Mouse (Mus musculus): ENCODE measurements around the gene Gm11555. TPM values are rescaled to one million over a fixed set of nuclear protein-coding genes. Genes with fewer than 3 reads are reported as not detected.
"Not testable (repeated sequence)": the region's sequence is repeated elsewhere in the genome, so short reads cannot be mapped to it uniquely, and the experiment has no call there.

Gm11555 gene
- total RNA-seq, 2 experiments from 2014 or later = not detected

- no peak for DNase-seq
- intact Hi-C loops (cut with DNase I) = no loop called here
Observed at GRCm38 (mm10) chr11:99609126-99609525, 40.9 kb downstream of the Gm11555 start.

DNA sequence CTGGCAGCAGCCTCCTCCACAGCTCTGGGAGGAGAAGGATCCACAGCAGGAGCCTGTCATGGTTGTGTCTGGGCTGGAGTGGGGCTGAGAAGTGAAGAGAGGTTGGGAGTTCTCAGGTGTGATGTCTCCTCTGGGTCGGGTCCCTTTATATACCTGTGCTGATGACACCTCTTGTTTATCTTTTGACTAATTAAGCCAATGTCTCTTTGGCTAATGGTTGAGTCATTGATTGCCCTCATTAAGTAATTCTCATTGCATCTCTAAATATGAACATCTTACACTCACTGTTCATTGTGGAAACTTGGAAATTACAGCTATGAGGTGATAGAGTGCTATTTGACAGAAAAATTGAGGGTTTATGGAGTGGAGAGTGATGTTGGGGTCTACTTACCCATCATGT, 46.8 kb downstream of the Gm11555 start, which contains the start of gene Gm11938:
Gene Gm11938 (minus strand): TSS at position 101 of the 400 bp plus-strand sequence.
- DNase-seq; intact Hi-C loops (cut with DNase I): not testable (repeated sequence)

Other genes with a start within 250 kb of the Gm11555 start
- gene Krt12, start 228.0 kb downstream of the Gm11555 start, total RNA-seq (2021) = 1 to 10 TPM; 1.2 to 1.7 TPM
- not detected for gene Krt20, start 212.1 kb downstream of the Gm11555 start, total RNA-seq (2021)
- gene Krt23, start 157.1 kb downstream of the Gm11555 start, total RNA-seq (2021) = not detected
- gene Krt39, start 128.9 kb downstream of the Gm11555 start, total RNA-seq (2021) = not detected
- not detected for gene Krt40, start 107.1 kb downstream of the Gm11555 start, total RNA-seq (2021)
- gene Krtap3-3, start 99.4 kb downstream of the Gm11555 start, total RNA-seq (2021) = not detected
- gene Krtap3-2, start 93.4 kb downstream of the Gm11555 start, total RNA-seq (2021) = not detected
- gene Gm11939, start 90.8 kb downstream of the Gm11555 start, total RNA-seq (2021) = not detected
- gene Krtap3-1, start 83.6 kb downstream of the Gm11555 start, total RNA-seq (2021) = not detected
- gene Krtap1-5, start 69.2 kb downstream of the Gm11555 start, total RNA-seq (2021) = not detected
- gene Krtap1-4, start 66.6 kb downstream of the Gm11555 start, total RNA-seq (2021) = not detected
- gene Krtap1-3, start 58.9 kb downstream of the Gm11555 start, total RNA-seq (2021) = not detected
- gene Krtap9-3, start 52.1 kb downstream of the Gm11555 start, total RNA-seq (2021) = not detected
- gene Gm11938, start 46.9 kb downstream of the Gm11555 start, total RNA-seq (2021) = not detected
- not detected for gene Gm11937, start 40.0 kb downstream of the Gm11555 start, total RNA-seq (2021)
- gene Krtap2-4, start 35.4 kb downstream of the Gm11555 start, total RNA-seq (2021) = not detected
- not detected for gene Gm11562, start 29.8 kb downstream of the Gm11555 start, total RNA-seq (2021)
- not detected for gene Krtap4-1, start 22.0 kb downstream of the Gm11555 start, total RNA-seq (2021)
- not detected for gene Krtap4-2, start 15.2 kb downstream of the Gm11555 start, total RNA-seq (2021)
- not detected for gene Krtap4-7, start 6.1 kb downstream of the Gm11555 start, total RNA-seq (2021)
- not detected for gene Gm11563, start 8.7 kb upstream of the Gm11555 start, total RNA-seq (2021)
- not detected for gene Krtap4-6, start 15.7 kb upstream of the Gm11555 start, total RNA-seq (2021)
- not detected for gene Gm14190, start 40.5 kb upstream of the Gm11555 start, total RNA-seq (2021)
- not detected for gene Gm14180, start 84.1 kb upstream of the Gm11555 start, total RNA-seq (2021)
- gene Gm11595, start 122.7 kb upstream of the Gm11555 start, total RNA-seq (2021) = not detected
- not detected for gene Krtap4-8, start 130.5 kb upstream of the Gm11555 start, total RNA-seq (2021)
- not detected for gene Krtap4-9, start 135.0 kb upstream of the Gm11555 start, total RNA-seq (2021)
- not detected for gene Gm11596, start 143.2 kb upstream of the Gm11555 start, total RNA-seq (2021)
- not detected for gene Gm11569, start 148.7 kb upstream of the Gm11555 start, total RNA-seq (2021)
- gene Gm11554, start 154.2 kb upstream of the Gm11555 start, total RNA-seq (2021) = not detected
- gene Krtap4-13, start 159.7 kb upstream of the Gm11555 start, total RNA-seq (2021) = not detected
- gene Gm11564, start 165.4 kb upstream of the Gm11555 start, total RNA-seq (2021) = not detected
- not detected for gene 2300003K06Rik, start 187.8 kb upstream of the Gm11555 start, total RNA-seq (2021)
- gene Krtap4-16, start 201.4 kb upstream of the Gm11555 start, total RNA-seq (2021) = not detected
- gene Gm11568, start 207.7 kb upstream of the Gm11555 start, total RNA-seq (2021) = not detected
- gene Gm11559, start 214.2 kb upstream of the Gm11555 start, total RNA-seq (2021) = not detected
- gene Krtap9-1, start 223.2 kb upstream of the Gm11555 start, total RNA-seq (2021) = not detected
- gene Gm11567, start 229.0 kb upstream of the Gm11555 start, total RNA-seq (2021) = not detected